Mouse (Mus musculus) cerebellum, postnatal 4 days (tissue): ENCODE results near the gene Efcab10.

Experiments
- DNase-seq, 2 experiments: peaks; one replicate each; pipeline ENCODE4 v3.0.0; 2022; ENCODE audit warnings: low spot score in 2 of 2, mixed read lengths in 1 of 2

Efcab10 gene

DNA sequence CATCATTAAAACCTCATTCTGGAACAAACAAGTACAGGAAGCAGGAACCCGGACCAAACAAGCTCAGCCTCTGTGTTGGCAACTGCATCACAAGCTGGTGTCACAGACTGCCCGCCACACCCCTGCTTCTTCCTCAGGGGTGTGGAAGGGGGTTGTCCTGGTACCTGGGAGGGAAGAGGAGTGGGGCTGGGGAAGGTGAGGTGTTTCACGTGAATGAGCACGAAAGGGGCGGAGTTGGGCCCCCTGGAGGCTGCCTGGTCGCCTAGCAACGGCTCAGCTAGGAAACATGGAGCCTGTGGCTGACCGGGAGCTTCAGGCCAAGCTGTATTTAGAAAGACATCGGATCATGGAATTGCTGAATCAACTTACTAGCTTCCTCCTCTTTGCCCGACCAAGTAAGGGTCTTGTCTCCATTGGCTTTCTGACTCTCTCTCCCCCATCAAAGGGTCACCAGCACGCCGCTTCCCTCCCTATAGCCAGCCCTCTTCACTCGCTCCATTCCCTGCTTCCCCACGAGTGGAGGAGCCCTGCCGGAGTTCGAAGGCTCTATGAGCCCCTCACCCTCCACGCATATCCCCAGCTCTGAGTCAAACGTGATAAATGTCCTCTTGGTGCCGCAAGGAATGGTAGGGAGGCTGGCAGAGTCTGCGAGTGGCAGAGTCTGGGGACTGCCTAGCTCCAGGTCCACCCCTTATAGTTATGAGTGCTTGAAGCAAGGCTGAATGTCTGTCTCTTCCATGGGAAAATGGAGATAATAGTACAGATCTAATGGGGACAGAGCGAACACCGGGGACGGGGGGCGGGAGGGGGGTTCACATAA is at the start of gene Efcab10:
TSS of gene Efcab10 (plus strand) at position 51 of the 820 bp plus-strand sequence.
- DNase-seq, result peak in 1 of 2 experiments; percentile 40

GRCm38 (mm10) chr12:33344970-33345772 is 49.5 kb upstream of the Efcab10 start:
- no peak for DNase-seq

GRCm38 (mm10) chr12:33345773-33346435 is 48.8 kb upstream of the Efcab10 start:
- no peak for DNase-seq

DNA sequence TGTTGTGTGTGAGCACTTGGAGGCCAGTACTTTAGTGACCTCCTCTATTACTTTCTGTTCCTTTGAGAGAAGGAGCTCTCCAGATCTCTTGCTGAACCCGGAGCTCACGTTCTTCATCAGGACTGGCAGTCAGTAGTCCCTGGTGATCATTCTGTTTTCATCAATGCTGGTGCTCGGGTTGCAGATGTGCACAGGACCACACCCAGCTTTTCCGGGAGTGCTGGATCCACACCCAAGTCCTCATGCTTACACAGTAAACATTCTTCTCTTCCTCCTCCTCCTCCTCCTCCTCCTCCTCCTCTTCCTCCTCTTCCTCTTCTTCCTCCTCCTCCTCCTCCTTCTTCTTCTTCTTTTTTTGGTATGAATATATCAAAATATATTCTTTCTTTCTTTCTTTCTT is 42.0 kb upstream of the Efcab10 start:
- no peak for DNase-seq

DNA sequence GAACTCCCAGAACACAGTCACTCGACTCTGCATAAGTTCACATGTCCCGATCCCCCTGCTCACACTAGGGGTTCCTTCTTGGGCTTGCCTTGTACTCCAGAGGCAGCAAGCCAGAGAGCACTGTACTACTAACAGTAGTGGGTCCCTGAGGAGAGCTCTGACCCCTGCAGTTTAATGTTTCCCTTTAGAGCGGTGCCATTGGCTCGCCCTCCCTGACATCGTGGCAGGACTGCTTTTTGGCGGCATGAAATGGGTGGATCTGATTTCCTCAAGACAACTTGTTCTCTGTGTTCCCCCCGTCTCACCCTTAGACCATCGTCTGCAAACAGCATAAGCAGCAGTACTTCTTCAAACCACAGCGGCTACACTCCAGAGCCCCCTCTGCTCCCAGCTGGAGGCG is 36.3 kb upstream of the Efcab10 start:
- no peak for DNase-seq

GRCm38 (mm10) chr12:33359209-33359608 is 35.4 kb upstream of the Efcab10 start:
- no peak for DNase-seq

- peak in 1 of 2 experiments; percentile 32 for DNase-seq
Measured at GRCm38 (mm10) chr12:33359878-33360482, 34.7 kb upstream of the Efcab10 start.

- peak; percentile 69 to 92 for DNase-seq
Measured at GRCm38 (mm10) chr12:33360729-33361128, 33.9 kb upstream of the Efcab10 start.

GRCm38 (mm10) chr12:33364511-33364910 is 30.1 kb upstream of the Efcab10 start:
- DNase-seq, result no peak

DNA sequence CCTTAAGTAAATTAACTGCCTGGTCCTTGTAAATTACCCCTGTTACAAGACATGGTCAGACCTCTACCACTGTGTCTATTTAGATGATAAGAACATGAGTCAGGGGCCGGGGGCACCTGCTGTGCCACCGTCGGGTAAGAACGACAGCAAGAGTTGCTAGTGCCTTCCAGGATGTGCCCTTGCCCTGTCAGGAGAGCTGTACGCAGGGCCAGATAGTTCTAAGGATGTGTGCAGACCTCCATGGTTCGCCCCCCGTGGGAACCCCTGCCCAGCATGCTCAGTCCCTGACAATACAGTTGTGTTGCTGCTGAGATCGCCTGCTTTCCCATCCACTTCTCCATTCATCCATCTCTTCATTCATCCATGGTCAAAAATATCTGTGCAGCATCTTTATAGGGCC is 29.5 kb upstream of the Efcab10 start:
- DNase-seq, result no peak

- DNase-seq, result no peak
Measured at GRCm38 (mm10) chr12:33369555-33369954, 25.1 kb upstream of the Efcab10 start.

- DNase-seq, result peak; percentile 54 to 81
Measured at GRCm38 (mm10) chr12:33379624-33380445, 14.8 kb upstream of the Efcab10 start.

GRCm38 (mm10) chr12:33388842-33389241 is 5.8 kb upstream of the Efcab10 start:
- peak; percentile 51 to 73 for DNase-seq

DNA sequence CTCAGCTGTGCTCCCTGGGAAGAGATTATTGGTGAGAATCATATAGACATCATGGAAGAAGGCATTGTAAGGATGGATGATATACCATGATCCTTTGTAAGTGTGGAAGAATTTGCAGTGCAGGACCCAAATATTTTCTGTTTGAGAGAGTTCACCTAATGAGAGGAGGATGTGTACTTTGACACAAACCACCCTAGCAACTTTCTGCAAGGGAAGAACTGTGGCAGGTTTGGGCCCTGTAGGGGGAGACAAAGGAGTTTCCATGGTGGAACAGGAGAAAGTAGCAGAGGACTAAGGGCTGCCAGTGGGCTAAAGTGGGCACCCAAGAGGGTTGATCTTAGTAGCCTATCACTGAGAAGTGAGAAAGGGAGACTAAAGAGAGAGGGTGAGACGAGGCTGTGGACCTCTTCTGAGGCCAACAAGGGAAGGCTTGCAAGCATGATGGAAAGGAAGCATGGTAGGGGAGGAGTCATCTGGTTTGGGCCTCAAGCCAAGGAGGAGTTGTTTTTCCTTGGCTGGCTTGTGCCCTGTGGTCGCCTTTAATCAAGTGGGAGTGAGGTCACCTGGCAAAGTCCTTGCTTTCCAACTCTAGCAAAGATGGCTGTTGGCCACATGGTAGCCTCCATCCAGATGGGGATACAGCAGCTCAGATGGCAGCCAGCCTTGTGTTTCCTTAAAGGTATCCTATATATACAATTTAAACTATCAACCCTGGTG is 3.7 kb upstream of the Efcab10 start:
- no peak for DNase-seq

DNA sequence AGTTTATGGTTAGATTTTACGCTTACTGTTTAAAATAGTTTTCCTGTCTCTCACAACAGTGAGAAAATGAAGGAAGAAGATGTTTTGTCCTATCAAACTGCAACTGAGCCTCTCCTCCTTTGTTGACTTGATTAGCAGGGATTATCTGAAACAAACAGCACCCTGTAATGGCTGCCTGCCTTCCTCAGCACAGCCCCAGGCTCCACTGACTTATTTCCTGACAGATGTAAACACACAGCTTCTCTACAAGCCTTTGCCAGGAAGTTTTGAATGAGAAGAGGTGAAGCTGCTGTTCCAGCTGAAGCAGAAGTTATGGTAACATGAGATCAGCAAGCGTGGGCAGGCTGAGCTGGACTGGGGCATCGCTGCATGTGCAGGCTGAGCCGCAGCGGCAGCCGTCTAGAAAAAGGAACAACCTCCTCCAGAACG is 8.6 kb downstream of the Efcab10 start:
- DNase-seq, result no peak

GRCm38 (mm10) chr12:33404996-33405395 is 10.3 kb downstream of the Efcab10 start:
- DNase-seq, result no peak

DNA sequence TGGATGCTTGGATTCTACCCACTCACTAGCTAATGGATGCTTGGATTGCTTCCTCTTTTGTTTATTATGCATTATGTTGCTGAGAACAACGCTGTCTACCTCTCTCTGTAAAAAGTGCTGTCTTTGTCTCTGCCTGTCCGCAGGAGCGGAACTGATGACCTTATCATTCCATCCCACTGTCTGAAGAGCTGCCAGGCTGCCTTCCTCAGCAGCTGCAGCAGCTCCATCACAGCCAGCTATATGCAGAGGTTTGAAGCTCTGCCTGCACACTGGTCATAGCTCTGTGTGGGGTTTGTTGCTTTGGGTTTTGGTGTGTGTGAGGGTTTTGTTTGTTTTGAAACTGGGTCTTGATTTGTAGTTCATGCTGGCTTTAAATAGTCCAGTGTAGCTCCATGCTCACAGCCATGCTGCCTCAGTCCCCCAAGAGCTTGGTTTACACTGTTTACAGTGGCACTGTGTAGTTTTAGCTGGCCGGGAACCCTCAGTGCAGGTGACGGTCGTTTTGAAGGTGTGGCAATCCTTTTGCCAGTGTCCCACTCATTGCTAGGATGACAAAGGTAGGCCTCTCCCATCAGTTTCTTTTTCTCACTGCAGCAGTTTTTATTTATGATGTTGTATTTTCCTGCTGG is 10.9 kb downstream of the Efcab10 start:
- no peak for DNase-seq

DNA sequence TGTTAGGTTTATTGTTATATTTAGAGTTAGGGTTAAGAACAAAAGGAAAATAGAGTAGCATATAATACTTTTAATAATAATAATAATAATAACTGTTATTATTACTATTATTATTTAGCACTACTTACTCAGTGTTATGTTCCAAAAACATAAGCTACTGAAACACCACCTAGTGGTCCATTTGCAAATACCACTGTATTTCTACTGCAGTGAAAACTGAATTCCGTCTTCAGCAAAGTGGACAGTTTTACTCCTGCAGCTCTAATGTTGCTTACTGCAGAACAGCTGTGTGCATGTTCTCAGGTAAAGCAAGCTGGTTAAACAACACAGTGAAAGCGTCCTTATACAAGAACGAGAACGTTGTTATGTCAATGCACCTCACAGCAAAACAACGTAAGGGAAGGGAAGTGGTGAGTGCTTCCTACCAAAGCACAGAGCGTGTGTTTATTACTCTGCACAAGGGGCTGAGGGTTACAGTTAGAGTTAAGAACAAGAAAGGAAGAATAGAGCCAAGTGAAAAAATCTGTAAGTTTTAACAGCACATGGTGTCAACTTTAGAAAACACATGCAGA is 17.0 kb downstream of the Efcab10 start:
- no peak for DNase-seq

DNA sequence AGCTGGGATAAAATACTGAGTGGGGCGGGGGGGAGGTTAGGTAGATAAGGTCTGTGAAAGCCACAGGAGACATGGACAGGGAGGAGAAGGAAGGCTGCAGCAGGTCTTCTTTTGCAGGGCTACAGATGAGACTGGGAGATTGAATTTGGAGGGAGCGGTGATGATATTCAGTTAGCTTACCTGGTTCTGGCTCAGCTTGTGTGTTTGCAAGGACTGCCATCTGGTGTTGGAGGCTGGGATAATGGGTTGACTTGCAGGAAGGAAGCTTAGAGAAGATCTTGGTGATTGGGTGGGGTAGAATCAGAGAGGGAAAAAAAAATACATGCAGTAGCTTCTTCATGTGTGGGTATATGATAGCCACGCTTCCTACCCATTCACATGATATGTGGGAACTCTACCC is 29.7 kb downstream of the Efcab10 start:
- DNase-seq, result peak; percentile 41 to 58
